Mouse (Mus musculus): ENCODE results near the gene Mbnl2.

DNA sequence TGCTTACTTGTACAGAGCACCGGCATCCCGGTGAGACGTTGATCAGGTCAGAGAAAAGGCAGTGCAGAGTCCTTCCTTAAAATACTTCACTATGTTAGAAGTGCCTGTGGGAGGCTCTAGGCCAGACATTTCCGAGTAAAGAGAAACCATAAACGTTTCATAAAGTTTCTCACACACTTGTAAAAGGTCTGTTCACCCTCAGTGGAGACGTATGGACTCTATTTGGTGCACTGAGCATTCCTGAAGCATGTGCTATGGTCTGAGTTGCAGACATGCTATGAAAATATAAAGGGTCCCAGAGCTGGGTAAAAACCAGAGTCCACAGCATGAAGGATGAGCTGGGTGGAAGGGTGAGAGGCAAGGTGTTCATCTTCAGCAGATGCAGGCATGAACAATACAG is 124.1 kb downstream of the Mbnl2 start:
- TF ChIP-seq TCF12 (IDR thresholded peaks at IDR 0.05; ENCODE audit: low read depth, low read length) = no peak
- no peak for TF ChIP-seq POLR2A (IDR thresholded peaks at IDR 0.05; ENCODE audit: control insufficient read depth in 1 of 2, insufficient read depth in 1 of 2, low read depth in 1 of 2, low read length in 2 of 2, poor library complexity in 1 of 2)
- no peak for TF ChIP-seq ZNF384 (IDR thresholded peaks at IDR 0.05; ENCODE audit: low read depth, low read length)
- TF ChIP-seq CTCF (IDR thresholded peaks at IDR 0.05 in 2 of 3, conservative IDR thresholded peaks at IDR 0.05 in 1 of 3; ENCODE audit: control insufficient read depth in 1 of 3, insufficient read depth in 1 of 3, low read depth in 2 of 3, low read length in 3 of 3, poor library complexity in 1 of 3, severe bottlenecking in 1 of 3) = no peak
- TF ChIP-seq KAT2A (conservative IDR thresholded peaks at IDR 0.05; ENCODE audit: low read depth, low read length) = no peak
- TF ChIP-seq RCOR1 (IDR thresholded peaks at IDR 0.05; ENCODE audit: low read depth, low read length) = no peak
- TF ChIP-seq ETS1 (IDR thresholded peaks at IDR 0.05; ENCODE audit: low read depth, low read length) = no peak
- TF ChIP-seq GATA1 (IDR thresholded peaks at IDR 0.05; ENCODE audit: low read depth, low read length) = no peak
- no peak for TF ChIP-seq EP300 (IDR thresholded peaks at IDR 0.05; ENCODE audit: low read depth in 1 of 2, low read length in 2 of 2)
- TF ChIP-seq JUND (IDR thresholded peaks at IDR 0.05; ENCODE audit: low read depth, low read length) = no peak

Data from MEL (cell line).